Mouse (Mus musculus) kidney, adult 2 months (tissue): ENCODE results near the gene Ppip5k2.

Source experiments
- CTCF ChIP-seq: fragments of 200-500 bp; conservative IDR thresholded peaks from 2 replicates; pipeline ENCODE4 v1.5.1; 2011; ENCODE audit warnings: low read depth, mild to moderate bottlenecking, control low read depth, low read length, moderate library complexity, mixed read lengths; ENCODE audit not compliant: insufficient read depth, insufficient read length
- POLR2A ChIP-seq: fragments of 200-500 bp; IDR thresholded peaks from one replicate; pipeline ENCODE4 v1.6.1; 2011; ENCODE audit warnings: low read depth, low read length, control low read depth

DNA sequence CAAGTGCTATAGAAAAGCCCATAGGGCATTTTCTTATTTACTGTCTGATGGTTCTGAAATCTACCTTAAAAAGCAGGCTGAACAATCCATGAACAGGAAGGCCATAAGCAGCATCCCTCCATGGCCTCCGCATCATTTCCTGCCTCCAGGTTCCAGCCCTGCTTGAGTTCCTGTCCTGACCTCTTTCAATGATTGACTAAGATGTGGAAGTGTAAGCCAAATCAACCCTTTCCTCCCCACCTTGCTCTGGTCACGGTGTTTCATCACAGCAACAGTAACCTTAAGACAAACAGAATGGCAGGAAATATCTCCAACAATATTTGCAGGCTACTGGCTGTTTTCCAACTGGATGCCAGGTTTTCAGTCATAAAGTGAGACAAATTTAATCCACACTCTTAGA lies 113.0 kb downstream of the Ppip5k2 start:
- TF ChIP-seq POLR2A (no peak), CTCF (no peak)
